Comparison of ENCODE assay signal across 13 mouse cellular contexts in the genomic region with DNA sequence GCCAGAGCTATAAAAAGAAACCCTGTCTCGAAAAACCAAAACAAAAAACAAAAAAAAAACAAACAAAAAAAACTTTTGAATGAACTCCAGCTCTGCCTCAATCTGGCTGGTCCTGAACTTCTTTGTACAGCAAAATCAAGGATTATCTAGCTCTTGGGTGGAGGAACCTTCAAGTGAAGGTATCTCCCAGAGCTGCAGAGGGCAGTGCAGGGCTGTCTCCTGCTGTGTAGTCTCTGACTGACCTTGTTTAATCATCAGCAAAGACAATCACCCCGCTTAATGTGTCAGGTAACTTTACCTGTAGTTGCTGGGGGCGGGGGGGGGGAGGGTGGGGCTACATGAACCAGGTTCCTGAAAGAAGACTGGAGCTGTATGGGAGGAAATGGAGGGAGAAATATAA. TPM values are rescaled to one million over a fixed set of nuclear protein-coding genes. Genes with fewer than 3 reads are reported as not detected.
DNase-seq lines count a peak whose midpoint lies in the region; ATAC-seq and TF ChIP-seq lines count a peak whose summit lies in the region.
"Had no signal": no experiment of that assay in that cellular context is flagged by ENCODE, and none has a peak within 500 bp of the region (broad histone marks: within the 10 kb centered on the region; RNA-seq: fewer than 3 reads in every experiment).

No protein-coding gene starts in this region.

- no peak for TF ChIP-seq POLR2A in heart, adult 2 months (IDR thresholded peaks at IDR 0.05; ENCODE audit: insufficient read depth, low read depth, low read length)
- no peak for TF ChIP-seq POLR2A in ES-Bruce4 (IDR thresholded peaks at IDR 0.05; ENCODE audit: insufficient read depth, low read length)

- no peaks in the 10 kb centered on the region for H3K36me3 ChIP-seq in heart, adult 2 months (ENCODE audit: control insufficient read depth, insufficient read depth, low read length)
- no peaks in the 10 kb centered on the region for H3K36me3 ChIP-seq in ES-Bruce4 (ENCODE audit: control insufficient read depth, insufficient read depth, low read length, poor library complexity, severe bottlenecking)
- no peaks in the 10 kb centered on the region for H3K36me3 ChIP-seq in intestine, embryonic 16.5 days (ENCODE audit: control insufficient read depth, insufficient read depth, low read length)
- no peaks in the 10 kb centered on the region for H3K36me3 ChIP-seq in liver, embryonic 15.5 days (replicated peaks)
- H3K36me3 ChIP-seq in forebrain, embryonic 14.5 days (ENCODE audit: control insufficient read depth, insufficient read depth, low read length), result no peaks in the 10 kb centered on the region
- H3K36me3 ChIP-seq: lung, embryonic 15.5 days had no signal

- H3K4me2 ChIP-seq in intestine, embryonic 16.5 days (ENCODE audit: low read depth, low read length), result 0 out of 2 replicates have a peak overlapping the region, but pooled peaks have one; percentile 14
- H3K4me2 ChIP-seq in liver, embryonic 15.5 days, result no peak overlapping the region
- H3K4me2 ChIP-seq in forebrain, embryonic 14.5 days (ENCODE audit: low read length), result no peak overlapping the region
- H3K4me2 ChIP-seq: lung, embryonic 15.5 days had no signal

- H3K27me3 ChIP-seq in heart, adult 2 months (ENCODE audit: control insufficient read depth, insufficient read depth, low read length), result no peaks in the 10 kb centered on the region
- no peaks in the 10 kb centered on the region for H3K27me3 ChIP-seq in ES-Bruce4 (ENCODE audit: control insufficient read depth, insufficient read depth, low read length, poor library complexity, severe bottlenecking)
- no peaks in the 10 kb centered on the region for H3K27me3 ChIP-seq in intestine, embryonic 16.5 days (replicated peaks; ENCODE audit: control insufficient read depth, insufficient read depth, low read length)
- H3K27me3 ChIP-seq in liver, embryonic 15.5 days, result peaks cover 5% of the 10 kb centered on the region; the same call in 1 of the 2 replicates
- H3K27me3 ChIP-seq in forebrain, embryonic 14.5 days (replicated peaks; ENCODE audit: control insufficient read depth, insufficient read depth, low read length), result no peaks in the 10 kb centered on the region

- intact Hi-C loops in heart, adult 2 months (cut with DNase I), result no loop called here

- ATAC-seq in intestine, embryonic 16.5 days, result peak; percentile 90
- ATAC-seq in liver, embryonic 15.5 days (ENCODE audit: insufficient read depth), result peak; percentile 41; the same call in 1 of the 2 replicates
- ATAC-seq in forebrain, embryonic 14.5 days, result no peak

- H3K79me2 ChIP-seq in heart, adult 2 months (replicated peaks; ENCODE audit: control insufficient read depth, insufficient read depth, low read length), result no peaks in the 10 kb centered on the region

- H3K4me1 ChIP-seq in heart, adult 2 months (ENCODE audit: control insufficient read depth, insufficient read depth, low read length), result no peaks in the 10 kb centered on the region
- H3K4me1 ChIP-seq in ES-Bruce4 (ENCODE audit: control insufficient read depth, insufficient read depth, low read length), result peaks cover 5% of the 10 kb centered on the region
- H3K4me1 ChIP-seq in intestine, embryonic 16.5 days (ENCODE audit: control insufficient read depth, insufficient read depth, low read length), result no peaks in the 10 kb centered on the region
- H3K4me1 ChIP-seq in liver, embryonic 15.5 days (replicated peaks), result no peaks in the 10 kb centered on the region
- no peaks in the 10 kb centered on the region for H3K4me1 ChIP-seq in forebrain, embryonic 14.5 days (ENCODE audit: control insufficient read depth, insufficient read depth, low read length)
- H3K4me1 ChIP-seq: lung, embryonic 15.5 days had no signal

- TF ChIP-seq CTCF in heart, adult 2 months (IDR thresholded peaks at IDR 0.05), result peak; percentile 37
- TF ChIP-seq CTCF in ES-Bruce4 (IDR thresholded peaks at IDR 0.05; ENCODE audit: low read depth, low read length), result peak; percentile 34

- H3K9ac ChIP-seq in heart, adult 2 months (ENCODE audit: low read depth, low read length), result no peak overlapping the region
- no peak overlapping the region for H3K9ac ChIP-seq in ES-Bruce4 (ENCODE audit: low read depth, poor library complexity, severe bottlenecking)
- no peak overlapping the region for H3K9ac ChIP-seq in intestine, embryonic 16.5 days (ENCODE audit: low read depth, low read length)
- H3K9ac ChIP-seq in liver, embryonic 15.5 days, result no peak overlapping the region
- no peak overlapping the region for H3K9ac ChIP-seq in forebrain, embryonic 14.5 days (ENCODE audit: low read length)
- H3K9ac ChIP-seq: lung, embryonic 15.5 days had no signal

- no peak for TF ChIP-seq EP300 in heart, adult 2 months (IDR thresholded peaks at IDR 0.05; ENCODE audit: insufficient read depth, low read depth, low read length)
- TF ChIP-seq EP300 in ES-Bruce4 (IDR thresholded peaks at IDR 0.05; ENCODE audit: insufficient read depth, low read depth, low read length), result 0 out of 2 replicates have a peak, but pooled peaks have one; percentile 11

- no peak for DNase-seq in heart, adult 2 months
- no peak for DNase-seq in heart, adult 8-10 months (ENCODE audit: low spot score)
- no peak for DNase-seq in forebrain, embryonic 14.5 days (ENCODE audit: low spot score)
- DNase-seq in urinary bladder, postnatal 10 days (ENCODE audit: low spot score), result no peak
- no peak for DNase-seq in lung, postnatal 25 days (ENCODE audit: low spot score)
- DNase-seq: adrenal gland, postnatal 25 days; cerebellum, adult 9-11 months; heart, postnatal 36 days had no signal

- H3K4me3 ChIP-seq in heart, adult 2 months, result no peak overlapping the region
- H3K4me3 ChIP-seq in ES-Bruce4 (ENCODE audit: low read depth, low read length), result no peak overlapping the region
- no peak overlapping the region for H3K4me3 ChIP-seq in intestine, embryonic 16.5 days (ENCODE audit: low read length)
- H3K4me3 ChIP-seq in liver, embryonic 15.5 days (replicated peaks), result no peak overlapping the region
- H3K4me3 ChIP-seq in forebrain, embryonic 14.5 days (ENCODE audit: low read depth, low read length), result no peak overlapping the region
- H3K4me3 ChIP-seq: lung, embryonic 15.5 days had no signal

- WGBS in heart, adult 2 months, result 43% methylated on average over 3 of the region's 3 CpGs
- WGBS in intestine, embryonic 16.5 days, result 45% methylated on average over 3 of the region's 3 CpGs
- WGBS in liver, embryonic 15.5 days (ENCODE audit: insufficient replicate concordance), result 34% methylated on average over 3 of the region's 3 CpGs
- 57% methylated on average over 3 of the region's 3 CpGs for WGBS in forebrain, embryonic 14.5 days

- no peaks in the 10 kb centered on the region for H3K9me3 ChIP-seq in ES-Bruce4 (replicated peaks; ENCODE audit: control insufficient read depth, insufficient read depth, low read length, poor library complexity, severe bottlenecking)
- no peaks in the 10 kb centered on the region for H3K9me3 ChIP-seq in intestine, embryonic 16.5 days (ENCODE audit: control insufficient read depth, low read length)
- H3K9me3 ChIP-seq in liver, embryonic 15.5 days (replicated peaks), result no peaks in the 10 kb centered on the region
- no peaks in the 10 kb centered on the region for H3K9me3 ChIP-seq in forebrain, embryonic 14.5 days (replicated peaks; ENCODE audit: control insufficient read depth, low read length)
- H3K9me3 ChIP-seq: lung, embryonic 15.5 days had no signal

- no peak overlapping the region for H3K27ac ChIP-seq in heart, adult 2 months
- peak overlapping the region; percentile 91 for H3K27ac ChIP-seq in ES-Bruce4 (ENCODE audit: insufficient read depth, low read length)
- peak overlapping the region; percentile 62; the same call in 1 of the 2 replicates for H3K27ac ChIP-seq in intestine, embryonic 16.5 days (ENCODE audit: low read length)
- no peak overlapping the region for H3K27ac ChIP-seq in liver, embryonic 15.5 days (replicated peaks)
- H3K27ac ChIP-seq in forebrain, embryonic 14.5 days (ENCODE audit: low read depth, low read length), result no peak overlapping the region
- H3K27ac ChIP-seq: lung, embryonic 15.5 days had no signal

RNA-seq across cellular contexts. Expression of a gene that starts 6.7 kb away (rescaled TPM):
- 1 to 10 TPM in 1 of 2 experiments, under 1 TPM in 1; 0.93 to 4.8 TPM for total RNA-seq in heart, adult 2 months (2021)
- polyA plus RNA-seq in heart, adult 2 months (2012; rRNA removed), result 1.3 and 1.8 TPM in 2 replicates
- total RNA-seq in heart, adult 8-10 months (2022), result 1 to 10 TPM; 2.4 to 6.0 (median 4.6) TPM
- polyA plus RNA-seq in ES-Bruce4 (2011; ENCODE audit: insufficient read depth, insufficient read length, low read depth, missing spikeins), result 46.3 and 52.8 TPM in 2 replicates
- polyA plus RNA-seq in intestine, embryonic 16.5 days (2015; fragmentation: Nextera tagmentation; extraction: Ambion mirVana), result 70.8 and 74.7 TPM in 2 replicates
- 50.2 and 53.7 TPM in 2 replicates for polyA plus RNA-seq in liver, embryonic 15.5 days (2015; fragmentation: Nextera tagmentation; extraction: Ambion mirVana)
- polyA plus RNA-seq in forebrain, embryonic 14.5 days (2014; fragmentation: Nextera tagmentation; extraction: Ambion mirVana), result 5.2 and 5.5 TPM in 2 replicates
- total RNA-seq: monocyte, adult 5-6 weeks had no signal

RNA-seq across cellular contexts. Expression of a gene that starts 15.4 kb away (rescaled TPM):
- total RNA-seq in heart, adult 2 months (2021), result 10 to 100 TPM; 28.8 to 31.5 TPM
- 7.5 and 10.7 TPM in 2 replicates for polyA plus RNA-seq in heart, adult 2 months (2012; rRNA removed)
- total RNA-seq in heart, adult 8-10 months (2022), result 10 to 100 TPM; 24.3 to 30.1 (median 28.5) TPM
- 71.7 and 77.1 TPM in 2 replicates for polyA plus RNA-seq in ES-Bruce4 (2011; ENCODE audit: insufficient read depth, insufficient read length, low read depth, missing spikeins)
- polyA plus RNA-seq in intestine, embryonic 16.5 days (2015; fragmentation: Nextera tagmentation; extraction: Ambion mirVana), result 15.8 and 18.3 TPM in 2 replicates
- polyA plus RNA-seq in liver, embryonic 15.5 days (2015; fragmentation: Nextera tagmentation; extraction: Ambion mirVana), result 10.2 and 12.2 TPM in 2 replicates
- 16.7 and 22.3 TPM in 2 replicates for polyA plus RNA-seq in forebrain, embryonic 14.5 days (2014; fragmentation: Nextera tagmentation; extraction: Ambion mirVana)

Comparison
In these comparisons a context has a peak if more than half of its experiments do, and no peak if none do; other contexts are left out.
1. H3K27ac ChIP-seq: peak in ES-Bruce4 (single experiment) and intestine, embryonic 16.5 days (single experiment); none in heart, adult 2 months (single experiment), liver, embryonic 15.5 days (single experiment) and forebrain, embryonic 14.5 days (single experiment).